Mouse (Mus musculus) layer of hippocampus, postnatal 10 days (tissue): ENCODE measurements at regions not wholly inside any gene's neighbourhood (a gene's known extent, or its start where the extent isn't known, plus 50 kb on each side); places are given as distances from the start of the nearest gene placed in this dataset.

Experiments
- DNase-seq, 2 experiments: peaks; one replicate each; pipeline ENCODE4 v3.0.0; 2021; ENCODE audit warnings: low spot score in 2 of 2

GRCm38 (mm10) chr9:14213283-14213682 is 61.6 kb upstream of the Sesn3 start:
- no peak for DNase-seq

GRCm38 (mm10) chr9:14215171-14215782 is 59.6 kb upstream of the Sesn3 start:
- no peak for DNase-seq

- DNase-seq, result no peak
Observed at GRCm38 (mm10) chr9:14215961-14216360, 58.9 kb upstream of the Sesn3 start.

GRCm38 (mm10) chr9:14222936-14223335 is 51.9 kb upstream of the Sesn3 start:
- no peak for DNase-seq
